10 mouse cellular contexts compared by ENCODE assay signal in genomic region chr15:78845867-78846266, GRCm38 (mm10). TPM values are rescaled to one million over a fixed set of nuclear protein-coding genes. Genes with fewer than 3 reads are reported as not detected.
DNase-seq lines count a peak whose midpoint lies in the region; ATAC-seq and TF ChIP-seq lines count a peak whose summit lies in the region.
"Had no signal": no experiment of that assay in that cellular context is flagged by ENCODE, and none has a peak within 500 bp of the region (broad histone marks: within the 10 kb centered on the region; RNA-seq: fewer than 3 reads in every experiment).

No protein-coding gene starts in this region.

- H3K36me3 ChIP-seq in liver, embryonic 11.5 days (ENCODE audit: control insufficient read depth, insufficient read depth, low read length), result no peaks in the 10 kb centered on the region; the same call in none of the 2 replicates

- no peak for TF ChIP-seq CTCF in cerebellum, adult 2 months (IDR thresholded peaks at IDR 0.05; ENCODE audit: borderline replicate concordance, insufficient read depth, low read depth, low read length)

- H3K27ac ChIP-seq in cerebellum, adult 2 months (ENCODE audit: insufficient read depth, low read length), result peak overlapping the region; percentile 19; the same call in 1 of the 2 replicates
- no peak overlapping the region for H3K27ac ChIP-seq in liver, embryonic 11.5 days (ENCODE audit: low read depth, low read length)
- H3K27ac ChIP-seq: limb, embryonic 15.5 days had no signal

- no peak overlapping the region for H3K4me3 ChIP-seq in cerebellum, adult 2 months (replicated peaks; ENCODE audit: insufficient read depth, low read depth, low read length)
- H3K4me3 ChIP-seq in liver, embryonic 11.5 days (ENCODE audit: low read depth, low read length), result no peak overlapping the region
- H3K4me3 ChIP-seq: limb, embryonic 15.5 days had no signal

- no peak for TF ChIP-seq POLR2A in cerebellum, adult 2 months (IDR thresholded peaks at IDR 0.05; ENCODE audit: borderline replicate concordance, insufficient read depth, low read length)

- no peaks in the 10 kb centered on the region; the same call in 1 of the 2 replicates for H3K27me3 ChIP-seq in cerebellum, adult 2 months (ENCODE audit: control insufficient read depth, insufficient read depth, low read length)
- H3K27me3 ChIP-seq in liver, embryonic 11.5 days (replicated peaks; ENCODE audit: control insufficient read depth, insufficient read depth, low read length), result peaks cover 33% of the 10 kb centered on the region

- no peaks in the 10 kb centered on the region for H3K9me3 ChIP-seq in liver, embryonic 11.5 days (ENCODE audit: control insufficient read depth, low read length)
- H3K9me3 ChIP-seq: limb, embryonic 15.5 days had no signal

- no peaks in the 10 kb centered on the region for H3K4me1 ChIP-seq in cerebellum, adult 2 months (ENCODE audit: control insufficient read depth, insufficient read depth, low read length)
- H3K4me1 ChIP-seq in liver, embryonic 11.5 days (replicated peaks; ENCODE audit: control insufficient read depth, insufficient read depth, low read length), result peaks cover 35% of the 10 kb centered on the region

- H3K9ac ChIP-seq in liver, embryonic 11.5 days (ENCODE audit: low read depth, low read length), result no peak overlapping the region
- H3K9ac ChIP-seq: limb, embryonic 15.5 days had no signal

- DNase-seq in cerebellum, adult 2 months, result no peak
- DNase-seq in cerebellum, adult 9-11 months, result no peak
- peak; percentile 52 for DNase-seq in ovary, postnatal 36 days (ENCODE audit: low spot score)
- no peak for DNase-seq in ovary, postnatal 14 days (ENCODE audit: low spot score)
- DNase-seq in liver, embryonic 11.5 days (ENCODE audit: low spot score), result no peak
- no peak for DNase-seq in left cerebral cortex, adult 18-20 months (ENCODE audit: low spot score in 2 of 2)
- no peak for DNase-seq in spleen, adult 12 weeks (ENCODE audit: low spot score)

- no peak for ATAC-seq in liver, embryonic 11.5 days (replicated peaks; ENCODE audit: low FRiP score)
- no peak for ATAC-seq in activated CD4-positive, CD25-positive, alpha-beta regulatory T cell, adult 4 months

- peak overlapping the region; percentile 73 for H3K4me2 ChIP-seq in liver, embryonic 11.5 days

- 58% methylated on average over 8 of the region's 8 CpGs for WGBS in cerebellum, adult 2 months
- WGBS in liver, embryonic 11.5 days, result 79% methylated on average over 8 of the region's 8 CpGs

RNA-seq across cellular contexts. Expression of gene Cdc42ep1, which starts 3.4 kb away (rescaled TPM):
- polyA plus RNA-seq in cerebellum, adult 2 months (2012; rRNA removed), result 73.2 and 77.3 TPM in 2 replicates
- 21.9 and 23.9 TPM in 2 replicates for polyA plus RNA-seq in liver, embryonic 11.5 days (2014; fragmentation: Nextera tagmentation; extraction: Ambion mirVana)
- not detected for polyA plus RNA-seq in activated CD4-positive, CD25-positive, alpha-beta regulatory T cell, adult 4 months (2017; shearing (Covaris generic))
- total RNA-seq in left cerebral cortex, adult 18-20 months (2021), result 10 to 100 TPM; 15.3 to 16.3 TPM

RNA-seq across cellular contexts. Expression of gene Lgals2, which starts 9.5 kb away (rescaled TPM):
- polyA plus RNA-seq in cerebellum, adult 2 months (2012; rRNA removed), result 0.87 and 1.2 TPM in 2 replicates
- polyA plus RNA-seq in liver, embryonic 11.5 days (2014; fragmentation: Nextera tagmentation; extraction: Ambion mirVana), result 6.9 and 11.4 TPM in 2 replicates
- polyA plus RNA-seq in activated CD4-positive, CD25-positive, alpha-beta regulatory T cell, adult 4 months (2017; shearing (Covaris generic)), result not detected
- not detected for total RNA-seq in left cerebral cortex, adult 18-20 months (2021)

RNA-seq across cellular contexts. Expression of gene Gga1, which starts 31.1 kb away (rescaled TPM):
- 80.8 and 82.5 TPM in 2 replicates for polyA plus RNA-seq in cerebellum, adult 2 months (2012; rRNA removed)
- 40.8 and 43.0 TPM in 2 replicates for polyA plus RNA-seq in liver, embryonic 11.5 days (2014; fragmentation: Nextera tagmentation; extraction: Ambion mirVana)
- polyA plus RNA-seq in activated CD4-positive, CD25-positive, alpha-beta regulatory T cell, adult 4 months (2017; shearing (Covaris generic)), result 10 to 100 TPM; 13.8 to 18.1 TPM
- total RNA-seq in left cerebral cortex, adult 18-20 months (2021), result 10 to 100 TPM; 64.6 to 67.2 TPM

RNA-seq across cellular contexts. Expression of gene Card10, which starts 43.0 kb away (rescaled TPM):
- polyA plus RNA-seq in cerebellum, adult 2 months (2012; rRNA removed), result 7.1 and 8.2 TPM in 2 replicates
- 2.3 and 2.7 TPM in 2 replicates for polyA plus RNA-seq in liver, embryonic 11.5 days (2014; fragmentation: Nextera tagmentation; extraction: Ambion mirVana)
- not detected for polyA plus RNA-seq in activated CD4-positive, CD25-positive, alpha-beta regulatory T cell, adult 4 months (2017; shearing (Covaris generic))
- 1 to 10 TPM; 4.8 to 4.9 TPM for total RNA-seq in left cerebral cortex, adult 18-20 months (2021)

RNA-seq across cellular contexts. Expression of gene Gm49510, which starts 53.6 kb away (rescaled TPM):
- 0.10 TPM in 2 replicates for polyA plus RNA-seq in cerebellum, adult 2 months (2012; rRNA removed)
- 0.55 and 0.99 TPM in 2 replicates for polyA plus RNA-seq in liver, embryonic 11.5 days (2014; fragmentation: Nextera tagmentation; extraction: Ambion mirVana)
- not detected for polyA plus RNA-seq in activated CD4-positive, CD25-positive, alpha-beta regulatory T cell, adult 4 months (2017; shearing (Covaris generic))
- total RNA-seq in left cerebral cortex, adult 18-20 months (2021), result under 1 TPM in 1 of 2 experiments, not detected in 1; 0.52 TPM
- total RNA-seq: adrenal gland, adult 18-20 months had no signal

Comparison
In these comparisons a context has a peak if more than half of its experiments do, and no peak if none do; other contexts are left out.
1. RNA of gene Cdc42ep1, which starts 3.4 kb away (polyA plus RNA-seq): 73.2 to 77.3 TPM in cerebellum, adult 2 months and 21.9 to 23.9 TPM in liver, embryonic 11.5 days; not detected in activated CD4-positive, CD25-positive, alpha-beta regulatory T cell, adult 4 months; every median in the first group is over 10 times any median in the second.